Mouse (Mus musculus): ENCODE measurements at regions not wholly inside any gene's neighbourhood (a gene's known extent, or its start where the extent isn't known, plus 50 kb on each side); places are given as distances from the start of the nearest gene placed in this dataset.
A peak's percentile ranks its signal among the peaks of the same experiment; 100 is the strongest.

DNA sequence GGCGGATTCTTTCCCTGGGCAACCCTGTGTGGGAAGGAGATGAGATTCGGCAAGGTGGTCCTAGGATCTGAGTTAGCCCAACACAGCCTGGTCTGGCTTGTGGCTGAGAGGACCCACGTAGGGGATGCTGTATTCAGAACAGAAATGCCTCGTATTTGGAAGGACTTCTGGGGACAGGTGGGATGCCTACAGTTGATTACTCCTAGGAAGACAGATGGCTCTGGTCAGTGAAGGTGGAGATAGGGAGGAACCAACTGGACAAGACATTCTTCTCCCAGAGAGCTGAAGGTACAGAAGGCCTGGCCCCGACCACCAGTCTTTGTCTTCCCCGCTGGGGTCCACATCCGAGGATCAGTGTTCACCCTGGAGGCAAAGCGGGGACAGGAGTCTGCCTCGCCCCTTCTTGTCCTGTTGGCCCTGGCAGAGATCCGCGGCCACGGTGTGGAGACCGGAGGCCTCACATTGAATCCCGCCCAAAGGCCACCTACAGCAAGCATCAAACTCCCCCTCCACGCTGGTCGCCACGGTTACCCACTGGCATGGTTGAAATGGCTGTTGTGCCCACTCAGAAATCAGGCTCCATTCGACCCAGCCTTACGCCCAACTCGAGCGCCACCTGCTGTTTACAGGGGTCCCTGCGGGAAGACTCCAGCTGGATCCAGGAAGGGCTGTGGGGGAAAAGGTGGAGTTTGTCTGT, 182.4 kb downstream of the Cdc5l start:
- no peaks in the 10 kb centered on the region for H3K9me3 ChIP-seq (ENCODE audit: control insufficient read depth, low read length)
- 0 out of 2 replicates have a peak overlapping the region, but pooled peaks have one; percentile 21 for H3K4me2 ChIP-seq (ENCODE audit: low read depth, low read length)
- peaks cover 10% of the 10 kb centered on the region for H3K4me1 ChIP-seq (replicated peaks; ENCODE audit: control insufficient read depth, insufficient read depth, low read length)
- no peak overlapping the region for H3K9ac ChIP-seq (ENCODE audit: low read length)
- H3K36me3 ChIP-seq (ENCODE audit: control insufficient read depth, insufficient read depth, low read length), result no peaks in the 10 kb centered on the region
- 0 out of 2 replicates have a peak, but pooled peaks have one; percentile 21 for ATAC-seq (ENCODE audit: low read depth)
- H3K27me3 ChIP-seq (ENCODE audit: control insufficient read depth, insufficient read depth, low read depth, low read length), result peaks cover 6% of the 10 kb centered on the region
- WGBS, result 37% methylated on average over 22 of the region's 22 CpGs
- H3K27ac ChIP-seq (ENCODE audit: low read length), result no peak overlapping the region
- H3K4me3 ChIP-seq (ENCODE audit: low read length), result no peak overlapping the region

- no peak overlapping the region for H3K4me3 ChIP-seq (ENCODE audit: low read length)
- peaks cover 6% of the 10 kb centered on the region for H3K27me3 ChIP-seq (ENCODE audit: control insufficient read depth, insufficient read depth, low read depth, low read length)
- no peaks in the 10 kb centered on the region for H3K9me3 ChIP-seq (ENCODE audit: control insufficient read depth, low read length)
- ATAC-seq (ENCODE audit: low read depth), result no peak
- no peak overlapping the region for H3K4me2 ChIP-seq (ENCODE audit: low read depth, low read length)
- no peaks in the 10 kb centered on the region for H3K36me3 ChIP-seq (ENCODE audit: control insufficient read depth, insufficient read depth, low read length)
- H3K4me1 ChIP-seq (replicated peaks; ENCODE audit: control insufficient read depth, insufficient read depth, low read length), result peaks cover 10% of the 10 kb centered on the region
- no peak overlapping the region for H3K27ac ChIP-seq (ENCODE audit: low read length)
- WGBS, result 88% methylated on average over 10 of the region's 10 CpGs
- H3K9ac ChIP-seq (ENCODE audit: low read length), result no peak overlapping the region
Measured at GRCm38 (mm10) chr17:45250450-45250849, 183.1 kb downstream of the Cdc5l start.

- Histone ChIP-seq H3K4me1 (replicated peaks; ENCODE audit: control insufficient read depth, insufficient read depth, low read length) (peaks cover 4% of the 10 kb centered on the region), H3K36me3 (ENCODE audit: control insufficient read depth, insufficient read depth, low read length) (no peaks in the 10 kb centered on the region), H3K27me3 (ENCODE audit: control insufficient read depth, insufficient read depth, low read depth, low read length) (peaks cover 3% of the 10 kb centered on the region; the same call in 1 of the 2 replicates), H3K9me3 (ENCODE audit: control insufficient read depth, low read length) (no peaks in the 10 kb centered on the region), H3K4me3 (ENCODE audit: low read length) (no peak overlapping the region), H3K9ac (ENCODE audit: low read length) (no peak overlapping the region), H3K27ac (ENCODE audit: low read length) (no peak overlapping the region), H3K4me2 (ENCODE audit: low read depth, low read length) (peak overlapping the region; percentile 19; the same call in 1 of the 2 replicates)
- ATAC-seq (ENCODE audit: low read depth), result peak; percentile 54
- WGBS, result 52% methylated on average over 29 of the region's 29 CpGs
Measured at GRCm38 (mm10) chr17:45247142-45248137, 186.1 kb downstream of the Cdc5l start.

GRCm38 (mm10) chr17:45244870-45245269, 188.7 kb downstream of the Cdc5l start:
- peak; percentile 6; the same call in 1 of the 2 replicates for ATAC-seq (ENCODE audit: low read depth)
- Histone ChIP-seq H3K9me3 (ENCODE audit: control insufficient read depth, low read length) (no peaks in the 10 kb centered on the region), H3K4me1 (replicated peaks; ENCODE audit: control insufficient read depth, insufficient read depth, low read length) (peaks cover 4% of the 10 kb centered on the region), H3K36me3 (ENCODE audit: control insufficient read depth, insufficient read depth, low read length) (no peaks in the 10 kb centered on the region), H3K27me3 (ENCODE audit: control insufficient read depth, insufficient read depth, low read depth, low read length) (no peaks in the 10 kb centered on the region), H3K9ac (ENCODE audit: low read length) (no peak overlapping the region), H3K27ac (ENCODE audit: low read length) (no peak overlapping the region), H3K4me3 (ENCODE audit: low read length) (no peak overlapping the region), H3K4me2 (ENCODE audit: low read depth, low read length) (no peak overlapping the region)
- WGBS, result 50% methylated on average over 10 of the region's 10 CpGs

DNA sequence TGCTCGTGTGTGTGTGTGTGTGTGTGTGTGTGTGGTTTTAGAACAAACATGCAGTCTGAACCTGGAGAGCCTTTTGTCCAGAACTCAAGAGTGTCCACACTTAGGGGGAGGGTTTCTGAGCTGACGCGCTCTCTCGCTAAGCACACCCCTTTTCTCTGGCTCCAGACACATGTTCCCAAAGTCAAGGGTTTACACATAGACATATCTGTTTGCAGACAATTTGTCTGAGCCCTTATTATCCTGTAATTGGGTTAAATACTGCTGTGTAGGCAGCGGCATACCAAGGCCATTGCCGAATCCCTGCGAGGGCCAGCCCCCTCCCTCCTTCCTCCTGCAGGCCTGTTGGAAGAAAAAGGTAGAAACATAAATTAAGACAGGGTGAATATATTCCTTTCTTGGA, 190.4 kb downstream of the Cdc5l start:
- 35% methylated on average over 7 of the region's 7 CpGs for WGBS
- H3K9ac ChIP-seq (ENCODE audit: low read length), result no peak overlapping the region
- ATAC-seq (ENCODE audit: low read depth), result peak; percentile 31; the same call in 1 of the 2 replicates
- no peak overlapping the region for H3K4me3 ChIP-seq (ENCODE audit: low read length)
- no peaks in the 10 kb centered on the region for H3K36me3 ChIP-seq (ENCODE audit: control insufficient read depth, insufficient read depth, low read length)
- H3K9me3 ChIP-seq (ENCODE audit: control insufficient read depth, low read length), result no peaks in the 10 kb centered on the region
- no peak overlapping the region for H3K4me2 ChIP-seq (ENCODE audit: low read depth, low read length)
- no peak overlapping the region for H3K27ac ChIP-seq (ENCODE audit: low read length)
- no peaks in the 10 kb centered on the region for H3K27me3 ChIP-seq (ENCODE audit: control insufficient read depth, insufficient read depth, low read depth, low read length)
- peaks cover 4% of the 10 kb centered on the region for H3K4me1 ChIP-seq (replicated peaks; ENCODE audit: control insufficient read depth, insufficient read depth, low read length)

DNA sequence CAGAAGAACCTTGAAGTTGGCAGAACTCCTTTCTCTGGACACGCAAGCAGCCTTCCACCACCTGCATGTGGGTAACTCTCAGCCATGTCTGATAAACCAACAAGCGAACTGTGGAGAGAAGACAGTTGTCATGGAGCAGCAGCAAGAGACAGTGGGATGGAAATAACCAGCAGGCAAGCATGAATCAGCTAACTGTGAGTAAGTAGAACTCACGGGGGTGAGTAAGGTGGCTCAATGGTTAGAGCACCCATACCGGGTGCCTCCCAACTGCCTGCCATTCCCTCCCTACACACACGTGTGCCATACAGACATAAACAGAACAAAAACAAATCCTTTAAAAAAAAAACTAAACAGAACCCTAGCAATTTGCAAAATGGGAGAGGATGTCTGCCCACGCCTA, 191.5 kb downstream of the Cdc5l start:
- Histone ChIP-seq H3K4me2 (ENCODE audit: low read depth, low read length) (no peak overlapping the region), H3K36me3 (ENCODE audit: control insufficient read depth, insufficient read depth, low read length) (no peaks in the 10 kb centered on the region), H3K9ac (ENCODE audit: low read length) (no peak overlapping the region), H3K4me1 (replicated peaks; ENCODE audit: control insufficient read depth, insufficient read depth, low read length) (peaks cover 4% of the 10 kb centered on the region), H3K4me3 (ENCODE audit: low read length) (no peak overlapping the region), H3K27ac (ENCODE audit: low read length) (no peak overlapping the region), H3K27me3 (ENCODE audit: control insufficient read depth, insufficient read depth, low read depth, low read length) (no peaks in the 10 kb centered on the region), H3K9me3 (ENCODE audit: control insufficient read depth, low read length) (peaks cover 2% of the 10 kb centered on the region)
- no peak for ATAC-seq (ENCODE audit: low read depth)
- WGBS, result 85% methylated on average over 6 of the region's 6 CpGs

GRCm38 (mm10) chr17:45240963-45241543, 192.5 kb downstream of the Cdc5l start:
- Histone ChIP-seq H3K4me2 (ENCODE audit: low read depth, low read length) (no peak overlapping the region), H3K9ac (ENCODE audit: low read length) (no peak overlapping the region), H3K4me1 (replicated peaks; ENCODE audit: control insufficient read depth, insufficient read depth, low read length) (peaks cover 4% of the 10 kb centered on the region), H3K27ac (ENCODE audit: low read length) (no peak overlapping the region), H3K4me3 (ENCODE audit: low read length) (no peak overlapping the region), H3K9me3 (ENCODE audit: control insufficient read depth, low read length) (peaks cover 4% of the 10 kb centered on the region), H3K27me3 (ENCODE audit: control insufficient read depth, insufficient read depth, low read depth, low read length) (no peaks in the 10 kb centered on the region), H3K36me3 (ENCODE audit: control insufficient read depth, insufficient read depth, low read length) (no peaks in the 10 kb centered on the region)
- no peak for ATAC-seq (ENCODE audit: low read depth)
- WGBS, result 53% methylated on average over 7 of the region's 7 CpGs

- WGBS, result 56% methylated on average over 6 of the region's 6 CpGs
- no peak overlapping the region for H3K9ac ChIP-seq (ENCODE audit: low read length)
- H3K27me3 ChIP-seq (ENCODE audit: control insufficient read depth, insufficient read depth, low read depth, low read length), result no peaks in the 10 kb centered on the region
- no peak overlapping the region for H3K4me2 ChIP-seq (ENCODE audit: low read depth, low read length)
- no peaks in the 10 kb centered on the region for H3K36me3 ChIP-seq (ENCODE audit: control insufficient read depth, insufficient read depth, low read length)
- peaks cover 4% of the 10 kb centered on the region for H3K4me1 ChIP-seq (replicated peaks; ENCODE audit: control insufficient read depth, insufficient read depth, low read length)
- no peak for ATAC-seq (ENCODE audit: low read depth)
- H3K4me3 ChIP-seq (ENCODE audit: low read length), result no peak overlapping the region
- H3K9me3 ChIP-seq (ENCODE audit: control insufficient read depth, low read length), result peaks cover 4% of the 10 kb centered on the region
- no peak overlapping the region for H3K27ac ChIP-seq (ENCODE audit: low read length)
Measured at GRCm38 (mm10) chr17:45240545-45240944, 193.0 kb downstream of the Cdc5l start.

GRCm38 (mm10) chr17:45237246-45237645, 196.3 kb downstream of the Cdc5l start:
- Histone ChIP-seq H3K36me3 (ENCODE audit: control insufficient read depth, insufficient read depth, low read length) (no peaks in the 10 kb centered on the region), H3K27me3 (ENCODE audit: control insufficient read depth, insufficient read depth, low read depth, low read length) (no peaks in the 10 kb centered on the region), H3K4me3 (ENCODE audit: low read length) (no peak overlapping the region), H3K27ac (ENCODE audit: low read length) (no peak overlapping the region), H3K4me2 (ENCODE audit: low read depth, low read length) (no peak overlapping the region), H3K4me1 (replicated peaks; ENCODE audit: control insufficient read depth, insufficient read depth, low read length) (no peaks in the 10 kb centered on the region), H3K9ac (ENCODE audit: low read length) (no peak overlapping the region), H3K9me3 (ENCODE audit: control insufficient read depth, low read length) (peaks cover 4% of the 10 kb centered on the region)
- 55% methylated on average over 1 of the region's 1 CpGs for WGBS
- ATAC-seq (ENCODE audit: low read depth), result no peak
